Mouse (Mus musculus) cerebellum, adult 2 months (tissue): ENCODE measurements around the gene Cfap57.

Experiments
- CTCF ChIP-seq: fragments of 200-500 bp; IDR thresholded peaks from 2 replicates; pipeline ENCODE4 v1.5.1; 2011; ENCODE audit warnings: low read depth, mild to moderate bottlenecking, control low read depth, low read length, moderate library complexity, borderline replicate concordance; ENCODE audit not compliant: insufficient read depth
- POLR2A ChIP-seq: fragments of 200-500 bp; IDR thresholded peaks from 2 replicates; pipeline ENCODE4 v1.6.1; 2011; ENCODE audit warnings: low read length, control low read depth, borderline replicate concordance; ENCODE audit not compliant: insufficient read depth

DNA sequence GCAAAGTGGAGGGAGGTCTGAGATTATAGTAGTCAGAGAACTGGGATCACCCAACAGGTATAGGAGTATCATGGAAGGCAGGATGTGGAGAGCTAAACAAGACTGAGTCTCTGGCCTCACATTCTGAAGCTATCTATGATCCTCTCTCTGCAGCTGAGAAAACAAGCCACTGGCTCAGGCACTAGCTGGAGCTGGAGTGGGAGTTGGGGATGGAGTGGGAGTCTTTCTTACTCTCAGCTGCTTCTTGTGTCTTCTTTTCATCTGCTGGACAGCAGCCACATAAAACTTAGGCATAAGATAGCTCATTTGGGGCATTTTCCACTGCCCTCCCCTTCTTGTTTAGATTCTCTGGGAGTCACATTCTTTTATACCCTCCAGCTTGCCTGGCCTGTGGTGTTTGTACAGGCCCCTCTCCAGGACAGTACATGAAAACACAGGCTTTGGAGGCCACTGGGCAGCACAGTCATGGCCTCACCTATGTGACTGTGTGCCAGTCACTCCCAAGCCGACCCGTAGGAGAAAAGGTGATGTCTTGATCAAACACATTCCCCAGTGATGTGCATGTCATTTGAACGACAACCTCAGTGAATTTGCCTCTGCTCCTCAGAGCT, 67.4 kb downstream of the Cfap57 start:
- no peak for TF ChIP-seq CTCF
- no peak for TF ChIP-seq POLR2A
